Mouse (Mus musculus) central nervous system, embryonic 18 days (tissue): Measurements from ENCODE around the gene Lilr4b. TPM values are rescaled to one million over a fixed set of nuclear protein-coding genes. Genes with fewer than 3 reads are reported as not detected.

Experiments
- polyA plus RNA-seq: library from polyadenylated mRNA; depleted of rRNA; stranded (reverse); fragments of >200 nt; gene quantifications from 2 replicates; pipeline ENCODE4 v1.2.3, GENCODE M21; 2012; rRNA removed

Lilr4b gene
- 0.11 and 0.23 TPM in 2 replicates for polyA plus RNA-seq

GRCm38 (mm10) chr10:51480397-51480796 lies at the start of gene Lilr4b, which contains the start of gene Gm49339:
Gene Lilr4b, plus strand, starts transcription at chr10:51480632.
Gene Gm49339, plus strand, starts transcription at chr10:51480612.

GRCm38 (mm10) chr10:51490691-51491090 lies 10.3 kb downstream of the Lilr4b start, which contains the start of gene Lilrb4a:
Gene Lilrb4a, plus strand, starts transcription at chr10:51490956.

Other genes with a start within 250 kb of the Lilr4b start
- gene Gm49339, start within 50 bp of the Lilr4b start, polyA plus RNA-seq, result 0.23 TPM in 1 of 2 replicates, not detected in the other
- 0.64 and 1.1 TPM in 2 replicates for gene Lilrb4a, start 10.3 kb downstream of the Lilr4b start, polyA plus RNA-seq
- gene Fam162b, start 109.9 kb downstream of the Lilr4b start, polyA plus RNA-seq, result 1.7 and 1.9 TPM in 2 replicates
- 0.04 and 0.05 TPM in 2 replicates for gene Gprc6a, start 150.8 kb downstream of the Lilr4b start, polyA plus RNA-seq
- not detected in 2 replicates for gene Rfx6, start 197.1 kb downstream of the Lilr4b start, polyA plus RNA-seq